Mouse (Mus musculus) T-helper 2 cell (primary cell): ENCODE data around the gene 9430038I01Rik.

ENCODE experiments used
- in situ Hi-C: fragments of 300-600 bp; cut with MboI, MseI; formaldehyde crosslinking; loops from one replicate; pipeline ENCODE4 v1.15.1; 2025; ENCODE audit warnings: high pct_unique_total_duplicates

The 9430038I01Rik gene

DNA sequence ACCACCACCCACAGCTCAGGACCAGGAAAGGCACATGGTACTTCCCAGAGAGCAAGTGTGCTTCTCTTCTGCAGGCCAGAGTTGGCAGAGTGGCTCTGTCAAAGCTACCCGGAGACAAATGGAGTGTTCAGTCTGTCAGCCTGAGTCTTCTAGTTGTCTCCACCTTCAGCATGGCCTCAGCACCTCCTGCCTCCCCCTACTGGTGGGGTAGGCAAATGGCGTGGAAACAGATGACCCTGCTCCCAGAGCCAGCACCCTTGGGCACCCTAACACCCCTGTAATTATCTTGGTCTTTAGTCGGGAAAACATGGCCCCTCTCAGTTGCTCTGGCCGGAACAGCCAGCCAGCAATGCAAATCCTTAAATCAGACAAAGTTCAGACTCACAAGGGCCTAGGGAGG lies 43.8 kb downstream of the 9430038I01Rik start:
- in situ Hi-C loops, result no loop called here

- in situ Hi-C loops, result no loop called here
Measured at GRCm38 (mm10) chr7:137365056-137365455, 45.5 kb downstream of the 9430038I01Rik start.

DNA sequence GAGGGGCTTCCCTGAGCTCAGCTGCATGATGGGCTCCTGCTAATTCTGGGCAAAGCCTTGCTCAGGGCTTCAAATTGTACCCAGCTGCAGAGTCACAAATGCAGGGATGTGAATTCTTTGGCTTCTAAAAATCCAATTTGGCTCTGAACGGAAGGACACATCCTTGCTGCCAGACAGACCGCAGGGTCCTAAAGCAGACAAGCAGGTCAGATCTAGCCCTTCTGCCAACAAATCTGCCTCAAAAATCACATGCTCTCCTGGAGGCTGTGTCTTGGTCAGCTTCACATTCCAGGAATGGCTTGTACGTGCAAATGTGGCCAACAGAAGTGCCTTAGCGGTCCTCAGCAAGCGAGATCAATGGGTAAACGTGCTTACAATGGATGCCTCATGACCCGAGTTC lies 46.0 kb downstream of the 9430038I01Rik start:
- in situ Hi-C loops, result no loop called here

DNA sequence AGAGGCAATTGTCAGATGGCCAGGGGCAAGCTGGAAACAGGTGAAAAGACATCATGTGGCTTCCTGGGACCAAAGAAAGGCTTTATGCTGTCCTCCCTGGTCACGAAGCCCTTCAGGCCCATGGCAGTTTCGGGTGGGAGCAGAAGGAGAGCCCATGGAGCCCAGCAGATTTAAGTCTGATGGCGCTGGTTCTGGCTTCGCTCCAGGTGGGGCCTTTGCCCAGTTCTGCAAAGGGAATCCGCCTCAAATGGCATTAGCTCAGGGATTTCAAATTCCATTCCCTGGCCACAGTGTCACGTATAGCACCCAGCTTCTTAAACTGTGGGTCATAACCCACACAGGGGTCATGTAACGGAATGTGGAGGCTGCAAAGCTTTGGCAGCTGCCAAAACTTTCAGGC lies 63.7 kb downstream of the 9430038I01Rik start:
- in situ Hi-C loops, result loop anchor here (10.0 kb wide), 2 partner anchors 708 to 1168 kb away; no protein-coding TSS in a partner anchor

DNA sequence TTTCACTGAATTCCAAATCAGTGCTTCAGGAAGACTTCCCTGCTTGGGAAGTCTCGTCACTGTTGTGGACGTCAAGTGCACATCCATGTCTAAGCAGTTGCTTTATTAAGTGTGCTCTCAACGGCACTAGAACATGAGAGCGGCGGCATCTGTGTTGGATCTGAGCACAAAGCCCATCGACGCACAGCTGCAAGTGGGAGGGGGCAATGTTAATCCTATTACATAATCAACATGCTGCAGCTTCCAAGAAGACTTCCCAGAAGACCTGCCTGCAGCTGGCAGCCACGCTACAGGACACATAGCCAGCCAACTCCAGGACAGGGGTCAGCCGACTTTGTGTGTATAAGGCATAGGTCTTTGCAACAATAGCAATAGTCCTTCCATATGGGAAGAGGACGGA lies 64.5 kb downstream of the 9430038I01Rik start:
- in situ Hi-C loops, result loop anchor here (10.0 kb wide), 2 partner anchors 709 to 1169 kb away; no protein-coding TSS in a partner anchor

- in situ Hi-C loops, result no loop called here
Measured at GRCm38 (mm10) chr7:137333951-137334350, 76.6 kb downstream of the 9430038I01Rik start.
